Mouse (Mus musculus) lung, adult 2 months (tissue): ENCODE results near the gene Spry1.

Source experiments
- CTCF ChIP-seq: fragments of 200-500 bp; IDR thresholded peaks from 2 replicates; pipeline ENCODE4 v1.5.1; 2011; ENCODE audit warnings: mild to moderate bottlenecking, low read length, control low read depth; ENCODE audit not compliant: insufficient read depth
- POLR2A ChIP-seq: fragments of 200-500 bp; IDR thresholded peaks from 2 replicates; pipeline ENCODE4 v1.6.1; 2011; ENCODE audit warnings: low read depth, mild to moderate bottlenecking, control low read depth, low read length, borderline replicate concordance; ENCODE audit errors: extremely low read depth

- TF ChIP-seq CTCF (no peak), POLR2A (no peak)
Measured at GRCm38 (mm10) chr3:37686219-37686618, 46.5 kb downstream of the Spry1 start.
